Mouse (Mus musculus): ENCODE measurements around the gene Tdg. TPM values are rescaled to one million over a fixed set of nuclear protein-coding genes. Genes with fewer than 3 reads are reported as not detected.

Tdg gene
- total and polyA plus RNA-seq, 3 experiments, result 63.0 to 115 (median 88.9) TPM

GRCm38 (mm10) chr10:82662267-82662990, 32.8 kb downstream of the Tdg start:
- no peak for DNase-seq (ENCODE audit: extremely low read depth)
- Histone ChIP-seq H3K27me3 (replicated peaks) (no peaks in the 10 kb centered on the region), H3K4me1 (ENCODE audit: control insufficient read depth in 1 of 2, insufficient read depth in 2 of 2) (peaks cover 0 to 3% of the 10 kb centered on the region in 2 experiments; a peak in 1 of 4 replicates), H3K27ac (ENCODE audit: insufficient read depth, low read depth) (no peak overlapping the region), H3K79me2 (replicated peaks; ENCODE audit: control insufficient read depth, extremely low read depth, insufficient read depth, poor library complexity, severe bottlenecking) (no peaks in the 10 kb centered on the region), H3K9me3 (replicated peaks; ENCODE audit: low read length) (no peaks in the 10 kb centered on the region), H3K36me3 (replicated peaks in 1 of 2; ENCODE audit: control insufficient read depth in 1 of 2, insufficient read depth in 1 of 2, low read length in 1 of 2) (no peaks in the 10 kb centered on the region), H3K9ac (ENCODE audit: insufficient read depth, low read depth) (no peak overlapping the region), H3K4me2 (ENCODE audit: insufficient read depth, low read depth, poor library complexity, severe bottlenecking) (no peak overlapping the region), H3K4me3 (replicated peaks in 1 of 3; ENCODE audit: low read depth in 2 of 3, low read length in 2 of 3, poor library complexity in 1 of 3) (no peak overlapping the region)
- TF ChIP-seq MAFK (IDR thresholded peaks at IDR 0.05; ENCODE audit: insufficient replicate concordance, low read length) (no peak), POLR2AphosphoS2 (IDR thresholded peaks at IDR 0.05; ENCODE audit: low read depth, low read length) (no peak), USF2 (conservative IDR thresholded peaks at IDR 0.05; ENCODE audit: low read depth, low read length) (no peak), USF1 (IDR thresholded peaks at IDR 0.05; ENCODE audit: low read depth, low read length) (no peak), ZMIZ1 (IDR thresholded peaks at IDR 0.05; ENCODE audit: low read depth, low read length) (no peak), MYC (IDR thresholded peaks at IDR 0.05; ENCODE audit: low read depth, low read length) (no peak), CTCF (conservative IDR thresholded peaks at IDR 0.05 in 1 of 2, IDR thresholded peaks at IDR 0.05 in 1 of 2; ENCODE audit: low read depth in 2 of 2, low read length in 2 of 2) (no peak), ZKSCAN1 (IDR thresholded peaks at IDR 0.05; ENCODE audit: borderline replicate concordance, low read depth, low read length) (no peak)
- in situ Hi-C loops (cut with MboI; ENCODE audit: low pct_ligation_motif_present, low pct_unique_long_range_greater_than_20kb, low sequenced_read_pairs), result no loop called here
- dilution Hi-C loops (cut with MboI; ENCODE audit: extremely low pct_ligation_motif_present, extremely low pct_unique_long_range_greater_than_20kb, low sequenced_read_pairs), result no loop called here

DNA sequence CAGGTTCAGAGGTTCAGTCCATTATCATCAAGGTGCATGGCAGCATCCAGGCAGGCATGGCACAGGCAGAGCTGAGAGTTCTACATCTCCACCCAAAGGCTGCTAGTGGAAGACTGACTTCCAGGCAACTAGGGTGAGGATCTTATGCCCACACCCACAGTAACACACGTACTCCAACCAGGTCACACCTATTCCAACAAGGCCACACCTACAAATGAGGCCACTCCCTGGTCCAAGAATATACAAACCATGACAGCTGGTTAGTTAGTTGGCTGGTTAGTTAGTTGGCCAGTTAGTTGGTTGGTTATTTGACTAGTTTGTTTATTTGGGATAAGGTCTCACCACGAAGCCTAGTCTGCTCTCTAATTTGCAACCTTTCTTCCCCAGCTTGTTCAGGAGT, 33.7 kb downstream of the Tdg start:
- Histone ChIP-seq H3K27ac (ENCODE audit: insufficient read depth, low read depth) (no peak overlapping the region), H3K4me1 (ENCODE audit: control insufficient read depth in 1 of 2, insufficient read depth in 2 of 2) (peaks cover 0 to 3% of the 10 kb centered on the region in 2 experiments; a peak in 1 of 4 replicates), H3K79me2 (replicated peaks; ENCODE audit: control insufficient read depth, extremely low read depth, insufficient read depth, poor library complexity, severe bottlenecking) (no peaks in the 10 kb centered on the region), H3K4me2 (ENCODE audit: insufficient read depth, low read depth, poor library complexity, severe bottlenecking) (no peak overlapping the region), H3K4me3 (replicated peaks in 1 of 3; ENCODE audit: low read depth in 2 of 3, low read length in 2 of 3, poor library complexity in 1 of 3) (no peak overlapping the region), H3K9ac (ENCODE audit: insufficient read depth, low read depth) (no peak overlapping the region), H3K9me3 (replicated peaks; ENCODE audit: low read length) (no peaks in the 10 kb centered on the region), H3K36me3 (replicated peaks in 1 of 2; ENCODE audit: control insufficient read depth in 1 of 2, insufficient read depth in 1 of 2, low read length in 1 of 2) (no peaks in the 10 kb centered on the region), H3K27me3 (replicated peaks) (no peaks in the 10 kb centered on the region)
- dilution Hi-C loops (cut with MboI; ENCODE audit: extremely low pct_ligation_motif_present, extremely low pct_unique_long_range_greater_than_20kb, low sequenced_read_pairs), result no loop called here
- TF ChIP-seq CHD2 (IDR thresholded peaks at IDR 0.05; ENCODE audit: low read length) (no peak), MYC (IDR thresholded peaks at IDR 0.05; ENCODE audit: low read depth, low read length) (no peak), RAD21 (IDR thresholded peaks at IDR 0.05; ENCODE audit: low read depth, low read length) (no peak), GABPA (IDR thresholded peaks at IDR 0.05; ENCODE audit: insufficient replicate concordance, low read depth, low read length) (no peak), NRF1 (IDR thresholded peaks at IDR 0.05; ENCODE audit: low read depth, low read length) (no peak), KAT2A (IDR thresholded peaks at IDR 0.05; ENCODE audit: insufficient replicate concordance, low read length) (no peak), TCF12 (IDR thresholded peaks at IDR 0.05; ENCODE audit: low read depth, low read length) (no peak), NELFE (IDR thresholded peaks at IDR 0.05; ENCODE audit: low read depth, low read length) (no peak), SIN3A (IDR thresholded peaks at IDR 0.05; ENCODE audit: low read length) (no peak), IRF4 (IDR thresholded peaks at IDR 0.05; ENCODE audit: low read depth, low read length) (no peak), MAFK (IDR thresholded peaks at IDR 0.05; ENCODE audit: insufficient replicate concordance, low read length) (no peak)
- DNase-seq (ENCODE audit: extremely low read depth), result no peak
- in situ Hi-C loops (cut with MboI; ENCODE audit: low pct_ligation_motif_present, low pct_unique_long_range_greater_than_20kb, low sequenced_read_pairs), result no loop called here
